9 mouse cellular contexts compared by ENCODE assay signal in genomic region chr2:115854007-115854827, GRCm38 (mm10).
DNase-seq lines count a peak whose midpoint lies in the region; ATAC-seq and TF ChIP-seq lines count a peak whose summit lies in the region.
"Had no signal": no experiment of that assay in that cellular context is flagged by ENCODE, and none has a peak within 500 bp of the region (broad histone marks: within the 10 kb centered on the region; RNA-seq: fewer than 3 reads in every experiment).

No protein-coding gene starts in this region.

- intact Hi-C loops in heart, postnatal 36 days (cut with DNase I), result loop anchor here (10.0 kb wide), 4 partner anchors 961 to 1589 kb away; no protein-coding TSS in a partner anchor
- intact Hi-C loops in left cerebral cortex, postnatal 10 days (cut with DNase I), result loop anchor here (5.0 to 10.0 kb wide), 2 partner anchors 589 to 1002 kb away; no protein-coding TSS in a partner anchor

- ATAC-seq in heart, embryonic 11.5 days (replicated peaks; ENCODE audit: insufficient number of reproducible peaks, low FRiP score, low TSS enrichment), result no peak
- no peak for ATAC-seq in forebrain, embryonic 15.5 days (replicated peaks)
- no peak for ATAC-seq in megakaryocyte-erythroid progenitor cell, adult 5-6 weeks (replicated peaks; ENCODE audit: low FRiP score, low TSS enrichment, poor library complexity, severe bottlenecking)
- ATAC-seq: activated CD4-positive, CD25-positive, alpha-beta regulatory T cell, adult 4 months had no signal

- peaks cover 15% of the 10 kb centered on the region for H3K27me3 ChIP-seq in heart, embryonic 11.5 days (ENCODE audit: control insufficient read depth, insufficient read depth, low read length)
- no peaks in the 10 kb centered on the region for H3K27me3 ChIP-seq in C2C12 (ENCODE audit: control insufficient read depth, insufficient read depth, insufficient read length)
- peaks cover 6% of the 10 kb centered on the region; the same call in 1 of the 2 replicates for H3K27me3 ChIP-seq in forebrain, embryonic 15.5 days
- H3K27me3 ChIP-seq in midbrain, embryonic 10.5 days (ENCODE audit: low read depth, poor library complexity, severe bottlenecking), result peaks cover 92% of the 10 kb centered on the region

- no peak for TF ChIP-seq CTCF in C2C12 (IDR thresholded peaks at IDR 0.05; ENCODE audit: control insufficient read depth, insufficient read depth, insufficient read length)

- H3K4me1 ChIP-seq in heart, embryonic 11.5 days (ENCODE audit: control insufficient read depth, insufficient read depth, low read length), result peaks cover 10% of the 10 kb centered on the region
- H3K4me1 ChIP-seq in forebrain, embryonic 15.5 days, result peaks cover 55% of the 10 kb centered on the region
- peaks cover 56% of the 10 kb centered on the region for H3K4me1 ChIP-seq in midbrain, embryonic 10.5 days

- peak overlapping the region; percentile 43 for H3K4me3 ChIP-seq in heart, embryonic 11.5 days (ENCODE audit: low read depth, low read length)
- no peak overlapping the region for H3K4me3 ChIP-seq in C2C12 (ENCODE audit: insufficient read depth, poor library complexity, severe bottlenecking)
- peak overlapping the region; percentile 31 for H3K4me3 ChIP-seq in forebrain, embryonic 15.5 days
- H3K4me3 ChIP-seq in midbrain, embryonic 10.5 days, result peak overlapping the region; percentile 28; the same call in 1 of the 2 replicates

- DNase-seq in heart, postnatal 36 days, result no peak
- peak; percentile 28 for DNase-seq in midbrain, embryonic 10.5 days (ENCODE audit: low spot score)
- no peak for DNase-seq in left cerebral cortex, postnatal 10 days (ENCODE audit: extremely low spot score in 1 of 2, low spot score in 2 of 2)
- DNase-seq in T-cell, adult 2 months (ENCODE audit: low spot score), result no peak

- H3K4me2 ChIP-seq in heart, embryonic 11.5 days, result peak overlapping the region; percentile 75
- peak overlapping the region; percentile 63 for H3K4me2 ChIP-seq in forebrain, embryonic 15.5 days (replicated peaks)

- no peaks in the 10 kb centered on the region for H3K79me3 ChIP-seq in C2C12 (ENCODE audit: low read depth)

- H3K27ac ChIP-seq in heart, embryonic 11.5 days (ENCODE audit: low read depth, low read length), result no peak overlapping the region
- H3K27ac ChIP-seq in forebrain, embryonic 15.5 days (replicated peaks), result peak overlapping the region; percentile 93
- H3K27ac ChIP-seq in midbrain, embryonic 10.5 days (replicated peaks), result no peak overlapping the region

- no peaks in the 10 kb centered on the region for H3K79me2 ChIP-seq in C2C12 (ENCODE audit: control insufficient read depth, insufficient read depth)

- no peaks in the 10 kb centered on the region for H3K36me3 ChIP-seq in heart, embryonic 11.5 days (ENCODE audit: control insufficient read depth, insufficient read depth, low read length)
- no peaks in the 10 kb centered on the region for H3K36me3 ChIP-seq in C2C12 (ENCODE audit: control insufficient read depth, insufficient read depth)
- H3K36me3 ChIP-seq in forebrain, embryonic 15.5 days, result no peaks in the 10 kb centered on the region
- H3K36me3 ChIP-seq in midbrain, embryonic 10.5 days, result no peaks in the 10 kb centered on the region

- no peak overlapping the region; the same call in 1 of the 2 replicates for H3K9ac ChIP-seq in heart, embryonic 11.5 days (ENCODE audit: low read depth, low read length)
- peak overlapping the region; percentile 56 for H3K9ac ChIP-seq in forebrain, embryonic 15.5 days (replicated peaks)

- WGBS in heart, embryonic 11.5 days (ENCODE audit: insufficient replicate concordance), result 16% methylated on average over 14 of the region's 14 CpGs
- 10% methylated on average over 14 of the region's 14 CpGs for whole genome bisulfite sequencing in forebrain, embryonic 15.5 days
- 2% methylated on average over 14 of the region's 14 CpGs for WGBS in midbrain, embryonic 10.5 days

- H3K9me3 ChIP-seq in heart, embryonic 11.5 days (replicated peaks; ENCODE audit: control insufficient read depth, low read length), result no peaks in the 10 kb centered on the region
- H3K9me3 ChIP-seq in forebrain, embryonic 15.5 days, result no peaks in the 10 kb centered on the region
- no peaks in the 10 kb centered on the region for H3K9me3 ChIP-seq in midbrain, embryonic 10.5 days (replicated peaks)

- no peak overlapping the region for H3ac ChIP-seq in C2C12 (ENCODE audit: control insufficient read depth, insufficient read length, low read depth)

TF ChIP-seq in C2C12, 6 proteins besides CTCF, POLR2A, EP300 and RAD21:
- no peak for TF ChIP-seq FOSL1 (IDR thresholded peaks at IDR 0.05; ENCODE audit: insufficient read depth, low read length, poor library complexity, severe bottlenecking)
- peak; percentile 88 for TF ChIP-seq CEBPB (IDR thresholded peaks at IDR 0.05; ENCODE audit: low read depth)
- no peak for TF ChIP-seq USF1 (IDR thresholded peaks at IDR 0.05; ENCODE audit: low read depth)
- TF ChIP-seq MAX (IDR thresholded peaks at IDR 0.05), result no peak
- no peak for TF ChIP-seq MYOG (IDR thresholded peaks at IDR 0.05; ENCODE audit: control insufficient read depth, extremely low read depth, insufficient read length)
- TF ChIP-seq MYOD1 (IDR thresholded peaks at IDR 0.05; ENCODE audit: control insufficient read depth, insufficient read length, low read depth), result no peak
